Mouse (Mus musculus): ENCODE results near the gene Prkcg.

GRCm38 (mm10) chr7:3323826-3324225 lies 34.8 kb downstream of the Prkcg start:
- TF ChIP-seq CTCF (IDR thresholded peaks at IDR 0.05; ENCODE audit: control insufficient read depth, insufficient read depth, insufficient replicate concordance, low read depth, low read length) (no peak), POLR2A (IDR thresholded peaks at IDR 0.05; ENCODE audit: control insufficient read depth, low read depth, low read length) (no peak)

Data from testis, adult 2 months (tissue).